Mouse (Mus musculus): ENCODE results near the gene Rgs13.

GRCm38 (mm10) chr1:144184955-144185715 lies 8.0 kb upstream of the Rgs13 start:
- no peak for TF ChIP-seq CTCF (IDR thresholded peaks at IDR 0.05; ENCODE audit: insufficient read depth, low read depth, low read length)
- TF ChIP-seq POLR2A (IDR thresholded peaks at IDR 0.05; ENCODE audit: insufficient read depth, low read depth, low read length): no peak
